Mouse (Mus musculus): ENCODE results near the gene Cypt3. TPM values are rescaled to one million over a fixed set of nuclear protein-coding genes. Genes with fewer than 3 reads are reported as not detected.

Cypt3 gene
- polyA plus RNA-seq (2016; fragmentation: Nextera tagmentation; extraction: Ambion mirVana), result not detected in 2 replicates

DNA sequence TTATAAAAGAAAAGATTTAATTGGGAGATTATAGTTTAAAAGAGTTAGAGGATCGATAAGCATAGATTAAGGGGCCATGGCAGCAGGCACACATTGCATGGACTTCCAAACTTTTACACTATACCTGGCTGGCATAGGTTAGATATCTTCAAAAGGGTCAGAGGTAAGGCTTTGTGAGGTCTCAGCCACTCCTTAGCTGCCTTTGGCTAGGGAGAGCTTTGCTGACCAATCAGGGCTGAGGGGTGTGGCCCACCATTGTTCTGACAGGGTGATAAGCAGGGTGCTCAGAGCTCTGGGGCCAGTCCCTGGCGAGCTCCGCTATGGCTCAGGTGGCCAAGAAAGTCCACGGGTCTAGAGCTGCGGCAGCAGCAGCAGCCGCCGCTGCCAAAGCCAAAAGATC, at the start of gene Cypt3:
Gene Cypt3 (plus strand): TSS at position 301 of the 400 bp plus-strand sequence.
- H3K9ac ChIP-seq (replicated peaks), result no peak within 1 kb of the TSS
- no peaks in the 10 kb centered on the region for H3K27me3 ChIP-seq
- 64% methylated on average over 7 of the region's 7 CpGs for WGBS
- no peak within 1 kb of the TSS for H3K4me2 ChIP-seq
- H3K9me3 ChIP-seq, result no peaks in the 10 kb centered on the region
- no peaks in the 10 kb centered on the region for H3K36me3 ChIP-seq
- no peaks in the 10 kb centered on the region for H3K4me1 ChIP-seq (replicated peaks)
- no peak within 1 kb of the TSS for H3K4me3 ChIP-seq (replicated peaks)
- no peak for ATAC-seq (ENCODE audit: insufficient number of reproducible peaks, insufficient read depth, low FRiP score, low TSS enrichment, low read depth)
- no peak within 1 kb of the TSS for H3K27ac ChIP-seq

DNA sequence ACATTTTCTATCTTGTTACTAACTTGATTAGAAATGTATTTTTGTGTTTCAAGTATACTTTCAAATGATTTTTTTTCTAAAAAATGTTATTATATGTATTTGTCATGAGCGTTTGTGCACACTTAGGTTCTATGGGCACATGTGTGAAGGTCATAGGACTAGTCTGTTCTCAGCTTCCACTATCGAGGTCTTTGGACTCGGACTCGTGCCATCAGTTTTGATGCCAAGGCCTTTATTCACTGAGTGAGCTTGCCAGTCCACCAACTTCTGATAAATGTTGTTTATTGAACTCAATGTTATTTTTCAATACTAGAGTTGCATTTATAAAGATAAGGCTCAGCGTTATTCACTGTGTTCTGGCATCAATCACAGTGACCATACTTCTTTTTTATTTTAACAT, 42.9 kb upstream of the Cypt3 start:
- Histone ChIP-seq H3K9me3 (no peaks in the 10 kb centered on the region), H3K27me3 (no peaks in the 10 kb centered on the region), H3K4me3 (replicated peaks) (no peak overlapping the region), H3K9ac (replicated peaks) (no peak overlapping the region), H3K4me1 (replicated peaks) (no peaks in the 10 kb centered on the region), H3K36me3 (no peaks in the 10 kb centered on the region), H3K4me2 (no peak overlapping the region), H3K27ac (no peak overlapping the region)
- WGBS, result 84% methylated on average over 5 of the region's 5 CpGs
- no peak for ATAC-seq (ENCODE audit: insufficient number of reproducible peaks, insufficient read depth, low FRiP score, low TSS enrichment, low read depth)

DNA sequence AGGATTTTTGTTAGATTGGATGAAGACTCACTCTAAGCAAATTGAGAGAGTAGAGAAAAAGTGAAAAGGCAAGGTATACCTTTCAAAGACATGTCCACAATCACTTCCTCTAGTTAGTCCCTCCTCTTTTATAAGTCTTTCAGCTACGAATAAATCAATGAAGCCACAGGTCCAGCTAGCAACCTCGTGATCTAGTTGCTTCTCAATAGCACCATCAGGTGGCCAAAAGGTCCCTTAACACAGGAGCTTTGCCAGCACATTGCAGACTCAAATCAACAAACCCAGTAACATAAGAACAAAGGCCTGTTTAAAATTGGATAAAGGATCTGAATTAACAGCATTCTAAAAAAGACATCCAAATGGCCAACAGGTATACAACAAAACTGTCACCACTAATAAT, 30.0 kb upstream of the Cypt3 start:
- H3K36me3 ChIP-seq, result no peaks in the 10 kb centered on the region
- ATAC-seq (ENCODE audit: insufficient number of reproducible peaks, insufficient read depth, low FRiP score, low TSS enrichment, low read depth), result no peak
- H3K9ac ChIP-seq (replicated peaks), result no peak overlapping the region
- 32% methylated on average over 2 of the region's 2 CpGs for WGBS
- no peaks in the 10 kb centered on the region for H3K27me3 ChIP-seq
- no peaks in the 10 kb centered on the region for H3K9me3 ChIP-seq
- no peak overlapping the region for H3K4me2 ChIP-seq
- no peak overlapping the region for H3K27ac ChIP-seq
- H3K4me1 ChIP-seq (replicated peaks), result no peaks in the 10 kb centered on the region
- H3K4me3 ChIP-seq (replicated peaks), result no peak overlapping the region

DNA sequence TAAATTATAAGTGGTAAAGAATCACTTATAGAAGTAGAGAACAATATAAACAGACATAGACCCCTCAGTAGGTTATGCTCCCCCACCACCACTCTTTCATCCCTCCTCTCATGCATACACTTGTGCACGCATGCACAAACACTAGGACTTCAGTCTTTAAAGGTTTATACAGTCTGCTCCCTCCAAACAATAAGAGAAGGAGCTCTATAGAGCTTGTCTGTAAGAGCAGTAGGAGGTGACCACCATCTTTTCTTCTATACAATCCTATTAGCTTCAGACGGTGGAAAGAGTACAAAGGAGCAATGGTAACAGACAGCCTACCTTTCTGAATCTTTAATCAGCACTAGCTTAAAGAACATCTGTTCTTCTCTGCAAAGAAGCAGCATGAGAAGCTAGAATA, 1.8 kb upstream of the Cypt3 start:
- no peak overlapping the region for H3K4me3 ChIP-seq (replicated peaks)
- no peak overlapping the region for H3K4me2 ChIP-seq
- H3K9ac ChIP-seq (replicated peaks), result no peak overlapping the region
- H3K9me3 ChIP-seq, result no peaks in the 10 kb centered on the region
- H3K36me3 ChIP-seq, result no peaks in the 10 kb centered on the region
- ATAC-seq (ENCODE audit: insufficient number of reproducible peaks, insufficient read depth, low FRiP score, low TSS enrichment, low read depth), result no peak
- H3K27ac ChIP-seq, result no peak overlapping the region
- H3K27me3 ChIP-seq, result no peaks in the 10 kb centered on the region
- no peaks in the 10 kb centered on the region for H3K4me1 ChIP-seq (replicated peaks)
- WGBS, result 69% methylated on average over 2 of the region's 2 CpGs

DNA sequence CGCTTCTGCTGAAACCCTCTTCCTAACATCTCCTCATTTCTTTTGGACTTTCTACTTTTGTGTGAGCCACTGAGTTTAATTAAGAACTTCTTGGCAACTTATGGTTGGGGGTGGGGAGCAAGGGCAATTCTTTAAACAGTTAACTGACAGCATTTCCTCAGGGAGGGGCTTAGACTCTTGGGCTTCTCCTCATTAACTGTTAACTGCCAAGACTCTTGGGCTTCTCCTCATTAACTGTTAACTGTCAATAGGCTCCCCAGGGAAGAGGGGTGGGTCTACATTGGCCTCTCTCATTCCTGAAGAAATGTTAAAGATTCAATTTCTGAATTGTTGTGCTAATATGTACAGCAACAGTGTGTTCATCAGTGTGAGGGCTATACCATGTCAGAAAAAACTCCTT, 6.3 kb downstream of the Cypt3 start:
- no peaks in the 10 kb centered on the region for H3K9me3 ChIP-seq
- no peaks in the 10 kb centered on the region for H3K4me1 ChIP-seq (replicated peaks)
- no peak overlapping the region for H3K4me3 ChIP-seq (replicated peaks)
- no peaks in the 10 kb centered on the region for H3K27me3 ChIP-seq
- H3K27ac ChIP-seq, result no peak overlapping the region
- no peak for ATAC-seq (ENCODE audit: insufficient number of reproducible peaks, insufficient read depth, low FRiP score, low TSS enrichment, low read depth)
- no peaks in the 10 kb centered on the region for H3K36me3 ChIP-seq
- H3K4me2 ChIP-seq, result no peak overlapping the region
- WGBS, result 70% methylated on average over 1 of the region's 1 CpGs
- H3K9ac ChIP-seq (replicated peaks), result no peak overlapping the region

GRCm38 (mm10) chrX:153599583-153599982, 41.2 kb downstream of the Cypt3 start:
- Histone ChIP-seq H3K9ac (replicated peaks) (no peak overlapping the region), H3K4me2 (no peak overlapping the region), H3K36me3 (no peaks in the 10 kb centered on the region), H3K4me1 (replicated peaks) (no peaks in the 10 kb centered on the region), H3K27ac (no peak overlapping the region), H3K9me3 (no peaks in the 10 kb centered on the region), H3K27me3 (no peaks in the 10 kb centered on the region), H3K4me3 (replicated peaks) (no peak overlapping the region)
- no peak for ATAC-seq (ENCODE audit: insufficient number of reproducible peaks, insufficient read depth, low FRiP score, low TSS enrichment, low read depth)
- WGBS, result 65% methylated on average over 2 of the region's 2 CpGs

Other genes starting within 250 kb of the Cypt3 start
- 27.3 and 32.8 TPM in 2 replicates for gene Ubqln2, start 60.4 kb upstream of the Cypt3 start, polyA plus RNA-seq (2016; fragmentation: Nextera tagmentation; extraction: Ambion mirVana)
- 5.3 and 6.5 TPM in 2 replicates for gene Kctd12b, start 137.8 kb downstream of the Cypt3 start, polyA plus RNA-seq (2016; fragmentation: Nextera tagmentation; extraction: Ambion mirVana)
- 97.3 and 98.4 TPM in 2 replicates for gene Nbdy, start 165.0 kb downstream of the Cypt3 start, polyA plus RNA-seq (2016; fragmentation: Nextera tagmentation; extraction: Ambion mirVana)